Mouse (Mus musculus): ENCODE results near the gene Gtf2a1. TPM values are rescaled to one million over a fixed set of nuclear protein-coding genes. Genes with fewer than 3 reads are reported as not detected.
"Not testable (repeated sequence)": the region's sequence is repeated elsewhere in the genome, so short reads cannot be mapped to it uniquely, and the experiment has no call there.

Gene Gtf2a1
- polyA plus RNA-seq, 1 experiment from 2014 or later: 71.1 TPM

GRCm38 (mm10) chr12:91571708-91572107, 18.6 kb downstream of the Gtf2a1 start:
- Histone ChIP-seq H3K9ac (replicated peaks) (no peak overlapping the region), H3K27ac (replicated peaks) (no peak overlapping the region), H3K36me3 (peaks cover 77% of the 10 kb centered on the region), H3K9me3 (no peaks in the 10 kb centered on the region), H3K4me2 (replicated peaks) (no peak overlapping the region), H3K4me3 (no peak overlapping the region), H3K4me1 (no peaks in the 10 kb centered on the region), H3K27me3 (no peaks in the 10 kb centered on the region)
- WGBS: 85% methylated on average over 2 of the region's 2 CpGs
- ATAC-seq (replicated peaks): no peak

DNA sequence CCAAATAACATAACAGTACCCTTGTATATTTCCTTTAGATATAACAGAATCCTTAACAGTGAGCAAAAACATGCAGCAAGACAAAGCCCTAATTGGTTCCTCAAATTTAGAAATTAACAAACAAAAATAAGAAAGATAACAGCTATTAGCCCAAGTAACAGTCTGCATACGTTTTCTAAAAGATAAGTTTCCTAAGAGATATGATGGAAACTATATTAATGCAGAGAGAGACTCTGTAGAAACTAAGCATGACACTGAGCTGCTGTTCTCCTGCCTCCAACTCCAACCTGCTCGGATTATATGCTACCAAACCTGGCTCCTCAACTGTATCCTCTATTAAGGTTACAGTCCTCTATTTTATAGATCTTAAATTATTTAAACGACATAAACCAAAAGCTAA, 21.0 kb downstream of the Gtf2a1 start:
- 87% methylated on average over 3 of the region's 3 CpGs for WGBS
- ATAC-seq (replicated peaks): no peak
- H3K9me3 ChIP-seq: no peaks in the 10 kb centered on the region
- H3K27ac ChIP-seq (replicated peaks): no peak overlapping the region
- no peaks in the 10 kb centered on the region for H3K4me1 ChIP-seq
- no peak overlapping the region for H3K4me2 ChIP-seq (replicated peaks)
- H3K27me3 ChIP-seq: no peaks in the 10 kb centered on the region
- H3K9ac ChIP-seq (replicated peaks): no peak overlapping the region
- no peak overlapping the region for H3K4me3 ChIP-seq
- H3K36me3 ChIP-seq: peaks cover 73% of the 10 kb centered on the region

- 96% methylated on average over 4 of the region's 4 CpGs for WGBS
- ATAC-seq (replicated peaks): no peak
- Histone ChIP-seq H3K4me1 (no peaks in the 10 kb centered on the region), H3K9me3 (no peaks in the 10 kb centered on the region), H3K9ac (replicated peaks) (no peak overlapping the region), H3K36me3 (peaks cover 64% of the 10 kb centered on the region), H3K27ac (replicated peaks) (no peak overlapping the region), H3K27me3 (no peaks in the 10 kb centered on the region), H3K4me2 (replicated peaks) (no peak overlapping the region), H3K4me3 (no peak overlapping the region)
Measured at GRCm38 (mm10) chr12:91567145-91567544, 23.1 kb downstream of the Gtf2a1 start.

GRCm38 (mm10) chr12:91558152-91558551, 32.1 kb downstream of the Gtf2a1 start:
- not testable (repeated sequence) for H3K4me3 ChIP-seq; H3K4me2 ChIP-seq (replicated peaks); H3K9ac ChIP-seq (replicated peaks); ATAC-seq (replicated peaks); H3K4me1 ChIP-seq; H3K27ac ChIP-seq (replicated peaks); H3K9me3 ChIP-seq; H3K27me3 ChIP-seq
- WGBS: 60% methylated on average over 4 of the region's 4 CpGs
- H3K36me3 ChIP-seq: peaks cover 20% of the 10 kb centered on the region

DNA sequence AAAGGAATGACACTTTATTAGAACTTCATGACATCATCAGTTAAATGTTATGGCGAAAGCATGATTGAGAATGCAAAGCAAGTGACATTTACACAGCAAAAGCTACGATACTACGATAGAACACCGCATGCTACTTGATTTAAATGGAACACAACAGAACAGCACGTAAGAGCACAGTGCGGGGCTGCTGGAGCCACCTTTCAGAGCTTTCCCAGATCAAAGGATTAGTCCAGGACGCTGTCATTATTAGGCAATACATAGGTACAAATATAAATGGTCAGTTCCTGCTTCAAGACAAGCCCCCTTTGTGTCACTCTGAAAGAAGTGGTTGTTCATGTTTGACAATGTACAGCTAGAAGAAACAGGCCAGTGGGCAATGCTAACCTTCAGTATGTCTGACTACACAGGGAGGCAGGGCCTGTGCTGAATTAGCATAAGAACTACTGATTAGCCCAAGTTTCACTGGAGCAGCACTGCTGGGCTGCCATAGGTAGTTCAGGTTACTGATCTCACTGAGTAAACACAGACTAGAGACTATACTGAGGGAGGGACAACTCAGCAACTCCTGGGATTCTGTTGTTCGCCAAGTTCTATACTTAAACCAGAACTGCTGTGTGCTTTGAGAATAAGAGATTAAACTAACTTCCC, 32.8 kb downstream of the Gtf2a1 start:
- H3K4me3 ChIP-seq; H3K4me1 ChIP-seq; H3K9ac ChIP-seq (replicated peaks); H3K4me2 ChIP-seq (replicated peaks); H3K27ac ChIP-seq (replicated peaks); H3K27me3 ChIP-seq; H3K9me3 ChIP-seq: not testable (repeated sequence)
- peaks cover 15% of the 10 kb centered on the region for H3K36me3 ChIP-seq
- WGBS: 53% methylated on average over 8 of the region's 8 CpGs
- ATAC-seq (replicated peaks): peak; percentile 57; the same call in 1 of the 2 replicates

DNA sequence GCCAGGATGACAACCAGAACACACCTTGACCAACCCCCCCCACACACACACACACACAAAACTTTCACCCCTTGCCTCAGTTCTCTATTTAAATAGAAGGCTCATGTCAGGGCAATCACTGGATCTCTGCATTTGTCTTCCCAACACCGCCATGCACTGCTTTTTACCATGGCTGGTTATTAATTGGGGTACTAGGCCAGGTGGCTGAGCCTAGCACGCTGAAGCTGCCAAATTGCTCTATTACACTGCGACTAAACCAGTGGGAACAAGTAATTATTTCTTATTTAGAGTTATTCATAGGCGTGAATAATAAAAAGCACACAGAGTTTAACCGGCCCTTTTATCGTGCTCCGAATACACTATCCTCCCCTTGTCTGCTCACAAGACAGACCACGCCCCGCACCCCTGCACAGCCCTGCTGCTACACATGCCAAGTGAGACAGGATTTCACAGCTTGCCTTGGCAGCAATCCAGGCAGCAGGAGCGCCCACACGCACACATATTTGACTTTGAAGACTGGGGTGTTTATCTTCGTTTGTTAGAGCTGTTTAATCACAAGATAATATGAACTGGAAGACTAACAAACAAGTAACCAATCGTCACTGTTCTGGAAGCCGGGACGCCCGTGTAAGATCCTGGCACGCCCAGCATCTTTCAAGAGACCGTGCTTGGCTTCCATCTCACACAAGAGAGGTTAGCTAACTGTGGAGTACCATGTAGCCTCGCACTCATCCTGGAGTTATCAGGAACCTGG, 38.3 kb downstream of the Gtf2a1 start:
- H3K9me3 ChIP-seq: no peaks in the 10 kb centered on the region
- 9% methylated on average over 19 of the region's 19 CpGs for WGBS
- H3K27me3 ChIP-seq: no peaks in the 10 kb centered on the region
- H3K9ac ChIP-seq (replicated peaks): no peak overlapping the region
- 0 out of 2 replicates have a peak, but pooled peaks cover 2% of the 10 kb centered on the region for H3K36me3 ChIP-seq
- peak; percentile 99 for ATAC-seq (replicated peaks)
- peak overlapping the region; percentile 35 for H3K4me2 ChIP-seq (replicated peaks)
- peak overlapping the region; percentile 69 for H3K27ac ChIP-seq (replicated peaks)
- peaks cover 15% of the 10 kb centered on the region for H3K4me1 ChIP-seq
- H3K4me3 ChIP-seq: peak overlapping the region; percentile 3; the same call in 1 of the 2 replicates

GRCm38 (mm10) chr12:91549471-91549870, 40.8 kb downstream of the Gtf2a1 start:
- Histone ChIP-seq H3K4me2 (replicated peaks) (no peak overlapping the region), H3K27ac (replicated peaks) (peak overlapping the region; percentile 56; the same call in 1 of the 2 replicates)

DNA sequence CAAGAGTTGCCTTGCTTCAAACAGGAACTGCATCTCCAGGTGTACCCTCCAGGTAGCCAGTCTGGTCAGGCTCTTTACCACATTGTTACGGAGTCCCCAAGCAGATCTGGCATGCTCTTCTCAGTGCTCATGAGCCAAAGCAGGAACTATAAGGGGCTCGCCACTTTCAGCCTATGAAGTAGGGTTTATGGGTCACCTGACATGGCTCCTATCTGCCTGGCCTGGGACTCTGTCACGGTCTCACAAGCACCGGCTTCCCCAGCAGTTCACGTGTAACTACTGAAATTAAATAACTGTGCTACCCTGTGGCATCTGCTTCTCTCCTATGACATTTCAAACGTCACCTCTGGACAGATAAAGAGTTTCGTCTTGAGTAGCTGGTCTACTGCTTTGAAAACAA, 50.1 kb downstream of the Gtf2a1 start:
- Histone ChIP-seq H3K9ac (replicated peaks) (no peak overlapping the region), H3K36me3 (no peaks in the 10 kb centered on the region), H3K27ac (replicated peaks) (no peak overlapping the region), H3K4me1 (no peaks in the 10 kb centered on the region), H3K27me3 (no peaks in the 10 kb centered on the region), H3K4me2 (replicated peaks) (no peak overlapping the region), H3K4me3 (no peak overlapping the region), H3K9me3 (no peaks in the 10 kb centered on the region)
- ATAC-seq (replicated peaks): no peak
- WGBS: 92% methylated on average over 7 of the region's 7 CpGs

More at GRCm38 (mm10) chr12:91549471-91549870, 40.8 kb downstream of the Gtf2a1 start:
- H3K4me3 ChIP-seq: no peak overlapping the region
- no peaks in the 10 kb centered on the region for H3K9me3 ChIP-seq
- H3K27me3 ChIP-seq: no peaks in the 10 kb centered on the region
- no peak for ATAC-seq (replicated peaks)
- H3K4me1 ChIP-seq: peaks cover 15% of the 10 kb centered on the region
- H3K36me3 ChIP-seq: 0 out of 2 replicates have a peak, but pooled peaks cover 2% of the 10 kb centered on the region
- 48% methylated on average over 9 of the region's 9 CpGs for WGBS
- no peak overlapping the region for H3K9ac ChIP-seq (replicated peaks)

- Histone ChIP-seq H3K27ac (replicated peaks) (no peak overlapping the region), H3K9me3 (no peaks in the 10 kb centered on the region), H3K27me3 (no peaks in the 10 kb centered on the region), H3K4me3 (no peak overlapping the region), H3K4me2 (replicated peaks) (no peak overlapping the region), H3K9ac (replicated peaks) (no peak overlapping the region), H3K36me3 (no peaks in the 10 kb centered on the region), H3K4me1 (no peaks in the 10 kb centered on the region)
- WGBS: 90% methylated on average over 6 of the region's 6 CpGs
- ATAC-seq (replicated peaks): no peak
Measured at GRCm38 (mm10) chr12:91534514-91534913, 55.8 kb downstream of the Gtf2a1 start.

- Histone ChIP-seq H3K27me3 (no peaks in the 10 kb centered on the region), H3K9me3 (0 out of 2 replicates have a peak, but pooled peaks cover 5% of the 10 kb centered on the region), H3K27ac (replicated peaks) (no peak overlapping the region), H3K4me1 (no peaks in the 10 kb centered on the region), H3K4me3 (no peak overlapping the region), H3K4me2 (replicated peaks) (no peak overlapping the region), H3K36me3 (no peaks in the 10 kb centered on the region), H3K9ac (replicated peaks) (no peak overlapping the region)
- WGBS: 74% methylated on average over 3 of the region's 3 CpGs
- ATAC-seq (replicated peaks): no peak
Measured at GRCm38 (mm10) chr12:91523626-91524025, 66.7 kb downstream of the Gtf2a1 start.

DNA sequence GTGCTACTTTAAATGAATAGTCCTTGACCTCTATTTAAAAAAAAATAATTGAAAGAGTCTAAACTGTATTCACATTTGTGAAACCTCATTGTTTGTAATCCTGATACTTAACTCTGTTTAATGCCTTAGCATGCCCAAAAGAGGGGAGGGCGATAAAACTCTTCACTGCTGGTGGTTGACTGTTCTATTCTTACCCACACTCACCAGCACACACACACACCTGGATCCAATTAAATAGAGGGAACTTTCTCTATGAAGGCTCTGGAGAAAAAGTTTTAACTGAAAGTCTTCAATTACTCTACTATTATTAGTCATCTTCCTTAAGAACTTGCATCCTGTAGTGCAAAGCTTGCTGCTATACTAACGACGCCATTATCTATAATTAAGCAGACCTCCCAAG, 72.5 kb downstream of the Gtf2a1 start:
- H3K4me2 ChIP-seq (replicated peaks): no peak overlapping the region
- H3K4me1 ChIP-seq: peaks cover 9% of the 10 kb centered on the region; the same call in 1 of the 2 replicates
- 0 out of 2 replicates have a peak, but pooled peaks cover 5% of the 10 kb centered on the region for H3K9me3 ChIP-seq
- H3K27ac ChIP-seq (replicated peaks): no peak overlapping the region
- H3K36me3 ChIP-seq: no peaks in the 10 kb centered on the region
- no peak for ATAC-seq (replicated peaks)
- no peak overlapping the region for H3K9ac ChIP-seq (replicated peaks)
- no peak overlapping the region for H3K4me3 ChIP-seq
- H3K27me3 ChIP-seq: no peaks in the 10 kb centered on the region
- WGBS: 25% methylated on average over 3 of the region's 3 CpGs

DNA sequence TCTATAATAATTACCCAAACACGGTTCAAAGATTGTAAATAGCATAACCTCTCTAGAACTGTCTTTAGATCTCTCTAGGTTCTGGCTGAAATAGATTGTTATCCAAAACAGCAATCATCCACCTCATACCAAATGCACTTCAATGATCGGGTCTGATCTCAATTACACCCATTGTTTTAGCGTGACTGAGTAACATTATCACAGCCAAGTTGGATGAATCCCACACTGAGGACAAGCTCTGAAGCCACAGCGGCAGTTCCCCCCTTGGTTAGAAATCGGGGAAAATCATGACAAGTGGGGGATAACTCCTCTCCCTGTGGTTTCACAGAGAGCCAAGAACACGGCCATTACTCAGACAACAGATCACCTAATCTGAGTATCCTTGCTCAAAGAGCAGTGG, 76.3 kb downstream of the Gtf2a1 start:
- ATAC-seq (replicated peaks): no peak
- Histone ChIP-seq H3K4me3 (no peak overlapping the region), H3K9me3 (no peaks in the 10 kb centered on the region), H3K4me1 (peaks cover 9% of the 10 kb centered on the region; the same call in 1 of the 2 replicates), H3K9ac (replicated peaks) (no peak overlapping the region), H3K27me3 (no peaks in the 10 kb centered on the region), H3K27ac (replicated peaks) (no peak overlapping the region), H3K4me2 (replicated peaks) (no peak overlapping the region), H3K36me3 (no peaks in the 10 kb centered on the region)
- WGBS: 69% methylated on average over 6 of the region's 6 CpGs

Measured in forebrain, embryonic 15.5 days (tissue).